Mouse (Mus musculus): ENCODE results near the gene Fgf11. TPM values are rescaled to one million over a fixed set of nuclear protein-coding genes. Genes with fewer than 3 reads are reported as not detected.

The Fgf11 gene
- polyA plus RNA-seq, 1 experiment from 2014 or later: 5.5 TPM

GRCm38 (mm10) chr11:69835966-69836335 lies 34.3 kb upstream of the Fgf11 start:
- WGBS: 7% methylated on average over 4 of the region's 4 CpGs
- H3K4me3 ChIP-seq: peak overlapping the region; percentile 98
- peak overlapping the region; percentile 99 for H3K4me2 ChIP-seq
- H3K27me3 ChIP-seq: no peaks in the 10 kb centered on the region
- peaks cover 53% of the 10 kb centered on the region for H3K4me1 ChIP-seq (replicated peaks)
- no peak for ATAC-seq (ENCODE audit: low FRiP score)
- peaks cover 28% of the 10 kb centered on the region for H3K36me3 ChIP-seq
- no peaks in the 10 kb centered on the region for H3K9me3 ChIP-seq
- H3K9ac ChIP-seq: peak overlapping the region; percentile 99
- H3K27ac ChIP-seq: peak overlapping the region; percentile 99

DNA sequence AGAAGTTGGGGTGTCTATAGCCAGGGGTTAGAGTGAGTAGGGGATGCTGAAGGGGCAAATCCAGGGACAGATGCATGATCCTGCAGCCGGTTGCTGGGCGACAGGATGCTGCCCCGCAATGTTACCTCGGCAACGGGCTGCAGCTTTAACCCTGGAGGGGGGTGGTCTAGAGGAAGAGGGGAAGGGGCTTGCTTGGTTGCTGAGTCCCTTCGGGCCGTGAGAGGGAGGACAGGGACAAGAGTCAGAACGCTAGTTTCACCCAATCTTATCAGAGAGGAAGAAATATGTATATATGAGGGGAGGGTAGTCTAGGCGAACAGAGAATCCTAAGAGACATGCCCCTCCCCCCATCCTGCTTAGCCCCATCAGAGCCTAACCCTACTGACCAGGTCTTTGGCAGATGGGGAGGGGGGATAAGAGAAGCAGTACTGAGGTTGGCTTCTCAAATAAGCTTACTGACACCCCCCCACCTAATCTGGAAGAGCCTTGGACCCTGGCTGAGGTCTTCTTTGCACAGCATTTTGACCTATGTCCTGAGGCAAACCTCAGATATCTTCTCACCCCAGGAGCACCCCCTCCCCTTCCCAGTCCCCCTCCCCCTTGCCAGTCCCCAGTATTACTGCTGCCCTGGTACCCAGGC lies 33.8 kb upstream of the Fgf11 start:
- Histone ChIP-seq H3K27ac (peak overlapping the region; percentile 99), H3K9ac (peak overlapping the region; percentile 99), H3K9me3 (no peaks in the 10 kb centered on the region), H3K4me3 (peak overlapping the region; percentile 98), H3K36me3 (peaks cover 32% of the 10 kb centered on the region), H3K4me1 (replicated peaks) (peaks cover 53% of the 10 kb centered on the region), H3K4me2 (peak overlapping the region; percentile 99), H3K27me3 (no peaks in the 10 kb centered on the region)
- no peak for ATAC-seq (ENCODE audit: low FRiP score)
- 2% methylated on average over 9 of the region's 9 CpGs for WGBS

DNA sequence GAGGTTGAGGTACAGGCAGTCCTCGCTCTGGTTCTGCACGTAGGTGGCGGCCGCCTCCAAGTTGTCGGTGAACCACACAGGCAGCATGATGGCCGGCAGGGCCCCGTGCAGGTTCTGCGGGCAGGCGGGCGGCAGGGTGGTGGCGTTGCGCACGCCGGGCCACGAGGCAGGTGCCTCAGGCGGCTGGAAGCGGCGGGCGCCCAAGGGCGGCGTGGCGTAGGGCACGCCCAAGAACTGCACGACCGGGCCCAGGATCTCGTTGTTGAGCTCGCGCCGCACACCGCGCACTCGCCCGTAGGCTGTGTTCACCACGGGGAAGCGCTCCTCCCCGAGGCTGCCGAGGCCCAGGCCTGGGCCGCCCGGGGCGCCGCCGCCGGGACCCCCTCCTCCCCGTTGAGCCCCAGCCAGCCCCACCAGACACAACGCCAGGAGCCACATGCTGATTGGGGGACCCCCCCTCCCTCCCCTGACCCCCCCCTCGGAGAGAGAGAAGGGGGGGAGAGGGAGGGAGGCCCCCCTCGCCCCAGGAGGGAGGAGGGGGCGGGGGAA lies 32.4 kb upstream of the Fgf11 start:
- peak overlapping the region; percentile 99; the same call in 1 of the 2 replicates for H3K27ac ChIP-seq
- WGBS: 4% methylated on average over 43 of the region's 48 CpGs
- no peaks in the 10 kb centered on the region for H3K9me3 ChIP-seq
- no peak for ATAC-seq (ENCODE audit: low FRiP score)
- H3K27me3 ChIP-seq: no peaks in the 10 kb centered on the region
- H3K4me2 ChIP-seq: peak overlapping the region; percentile 99
- H3K36me3 ChIP-seq: peaks cover 37% of the 10 kb centered on the region
- peak overlapping the region; percentile 98 for H3K4me3 ChIP-seq
- H3K4me1 ChIP-seq (replicated peaks): peaks cover 52% of the 10 kb centered on the region
- peak overlapping the region; percentile 99 for H3K9ac ChIP-seq

- no peaks in the 10 kb centered on the region for H3K9me3 ChIP-seq
- no peak for ATAC-seq (ENCODE audit: low FRiP score)
- H3K27me3 ChIP-seq: no peaks in the 10 kb centered on the region
- peak overlapping the region; percentile 99 for H3K9ac ChIP-seq
- peak overlapping the region; percentile 99 for H3K4me2 ChIP-seq
- 52% methylated on average over 8 of the region's 8 CpGs for WGBS
- H3K4me1 ChIP-seq (replicated peaks): peaks cover 52% of the 10 kb centered on the region
- 0 out of 2 replicates have a peak overlapping the region, but pooled peaks have one; percentile 99 for H3K27ac ChIP-seq
- H3K4me3 ChIP-seq: peak overlapping the region; percentile 98
- H3K36me3 ChIP-seq: peaks cover 42% of the 10 kb centered on the region
These were observed 31.9 kb upstream of the Fgf11 start for GRCm38 (mm10) chr11:69833554-69833953.

- H3K27me3 ChIP-seq: no peaks in the 10 kb centered on the region
- no peaks in the 10 kb centered on the region for H3K9me3 ChIP-seq
- no peak overlapping the region for H3K4me2 ChIP-seq
- WGBS: 63% methylated on average over 5 of the region's 5 CpGs
- peak overlapping the region; percentile 43; the same call in 1 of the 2 replicates for H3K9ac ChIP-seq
- peaks cover 87% of the 10 kb centered on the region for H3K36me3 ChIP-seq
- H3K4me3 ChIP-seq: no peak overlapping the region
- H3K4me1 ChIP-seq (replicated peaks): peaks cover 28% of the 10 kb centered on the region
- no peak for ATAC-seq (ENCODE audit: low FRiP score)
- 0 out of 2 replicates have a peak overlapping the region, but pooled peaks have one; percentile 12 for H3K27ac ChIP-seq
These were observed 27.2 kb upstream of the Fgf11 start for GRCm38 (mm10) chr11:69828832-69829231.

DNA sequence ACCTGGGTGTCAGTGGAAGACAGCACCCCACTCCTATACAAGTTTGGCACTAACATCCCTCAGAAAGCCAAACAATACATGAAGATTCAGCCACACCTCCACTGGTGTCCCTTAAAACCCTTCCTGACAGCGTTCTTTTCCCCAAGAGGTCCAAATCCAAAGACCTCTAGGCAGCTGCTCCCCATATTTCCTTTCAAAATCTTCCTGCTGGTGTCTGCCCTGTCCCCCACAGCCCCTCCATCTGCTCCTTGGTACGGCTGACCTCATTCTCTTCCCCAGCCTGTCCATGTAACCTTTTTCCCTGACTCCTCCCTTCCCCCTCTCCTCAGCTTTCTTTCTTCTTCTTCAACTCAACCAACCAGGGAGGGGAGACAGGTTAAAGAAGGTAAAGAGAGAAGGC lies 21.8 kb upstream of the Fgf11 start:
- peaks cover 45% of the 10 kb centered on the region for H3K36me3 ChIP-seq
- no peak overlapping the region for H3K4me3 ChIP-seq
- no peaks in the 10 kb centered on the region for H3K27me3 ChIP-seq
- H3K4me1 ChIP-seq (replicated peaks): no peaks in the 10 kb centered on the region
- H3K4me2 ChIP-seq: no peak overlapping the region
- no peak overlapping the region for H3K27ac ChIP-seq
- 68% methylated on average over 2 of the region's 2 CpGs for WGBS
- no peak for ATAC-seq (ENCODE audit: low FRiP score)
- H3K9ac ChIP-seq: no peak overlapping the region
- no peaks in the 10 kb centered on the region for H3K9me3 ChIP-seq

- H3K27ac ChIP-seq: no peak within 1 kb of the TSS
- H3K36me3 ChIP-seq: peaks cover 31% of the 10 kb centered on the region
- no peaks in the 10 kb centered on the region for H3K9me3 ChIP-seq
- no peak within 1 kb of the TSS for H3K9ac ChIP-seq
- H3K27me3 ChIP-seq: no peaks in the 10 kb centered on the region
- no peaks in the 10 kb centered on the region for H3K4me1 ChIP-seq (replicated peaks)
- H3K4me3 ChIP-seq: no peak within 1 kb of the TSS
- no peak within 1 kb of the TSS for H3K4me2 ChIP-seq
- ATAC-seq (ENCODE audit: low FRiP score): no peak
- 93% methylated on average over 3 of the region's 3 CpGs for WGBS
These were observed 20.4 kb upstream of the Fgf11 start, which contains the start of gene Spem1 for GRCm38 (mm10) chr11:69822080-69822479. Gene Spem1, minus strand, starts transcription at chr11:69822180.

GRCm38 (mm10) chr11:69818871-69819270 lies 17.2 kb upstream of the Fgf11 start:
- no peak for ATAC-seq (ENCODE audit: low FRiP score)
- Histone ChIP-seq H3K4me1 (replicated peaks) (no peaks in the 10 kb centered on the region), H3K27me3 (no peaks in the 10 kb centered on the region), H3K27ac (no peak overlapping the region), H3K36me3 (no peaks in the 10 kb centered on the region; the same call in none of the 2 replicates), H3K4me2 (no peak overlapping the region), H3K9ac (no peak overlapping the region), H3K9me3 (no peaks in the 10 kb centered on the region), H3K4me3 (no peak overlapping the region)
- 95% methylated on average over 8 of the region's 8 CpGs for WGBS

- no peak within 1 kb of the TSS for H3K9ac ChIP-seq
- ATAC-seq (ENCODE audit: low FRiP score): no peak
- H3K27me3 ChIP-seq: 0 out of 2 replicates have a peak, but pooled peaks cover 3% of the 10 kb centered on the region
- no peak within 1 kb of the TSS for H3K4me3 ChIP-seq
- H3K27ac ChIP-seq: no peak within 1 kb of the TSS
- 88% methylated on average over 2 of the region's 2 CpGs for WGBS
- H3K4me1 ChIP-seq (replicated peaks): no peaks in the 10 kb centered on the region
- H3K9me3 ChIP-seq: no peaks in the 10 kb centered on the region
- no peaks in the 10 kb centered on the region; the same call in 1 of the 2 replicates for H3K36me3 ChIP-seq
- H3K4me2 ChIP-seq: no peak within 1 kb of the TSS
These were observed 16.7 kb upstream of the Fgf11 start, which contains the start of gene Spem2 for GRCm38 (mm10) chr11:69818365-69818764. Gene Spem2, minus strand, starts transcription at chr11:69818465.

DNA sequence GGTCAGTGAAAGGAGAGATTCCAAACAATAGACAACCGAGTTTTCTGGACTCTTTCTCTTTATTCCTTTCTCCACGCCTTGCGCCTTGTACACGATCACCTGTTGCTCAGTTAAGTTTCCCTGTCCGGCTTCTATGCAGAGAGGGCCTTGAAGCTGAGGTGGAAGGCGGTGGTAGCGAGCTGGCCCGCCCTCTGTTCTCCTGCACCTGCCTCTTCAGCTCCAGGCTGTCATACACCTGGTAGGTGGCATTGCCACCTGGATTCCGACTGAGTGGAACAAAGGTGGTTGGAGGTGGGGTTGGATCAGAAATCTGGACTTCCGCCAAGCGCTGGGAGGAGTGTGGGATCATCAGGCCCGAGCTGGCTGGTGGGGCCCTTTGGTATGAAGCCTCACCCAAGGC lies 14.9 kb upstream of the Fgf11 start:
- no peaks in the 10 kb centered on the region for H3K9me3 ChIP-seq
- 91% methylated on average over 12 of the region's 12 CpGs for WGBS
- no peak for ATAC-seq (ENCODE audit: low FRiP score)

DNA sequence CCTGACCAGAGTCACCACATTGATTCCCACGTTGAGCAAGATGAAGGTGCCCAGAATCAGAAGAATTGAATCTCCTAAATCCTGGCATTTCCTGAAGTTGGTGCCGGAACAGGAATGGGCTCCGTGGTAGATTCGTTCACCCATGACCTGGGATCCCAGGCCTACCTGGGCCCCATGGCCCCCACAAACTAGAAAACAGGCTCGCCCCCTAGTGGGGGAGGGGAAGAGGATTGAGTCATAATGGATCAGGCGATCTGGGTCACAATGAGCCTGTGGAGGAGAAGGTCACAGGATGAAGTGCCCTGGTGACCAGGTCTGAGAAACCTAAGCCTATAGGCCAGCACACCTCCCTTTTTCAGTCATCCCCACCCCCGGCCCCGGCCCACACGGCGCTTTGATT lies 13.5 kb upstream of the Fgf11 start, which contains the start of gene Gm39566:
Gene Gm39566, minus strand, starts transcription at position 144 of the 400 bp plus-strand sequence.
- WGBS: 70% methylated on average over 10 of the region's 10 CpGs
- no peak within 1 kb of the TSS for H3K4me3 ChIP-seq

More for the DNA sequence above, 14.9 kb upstream of the Fgf11 start:
- Histone ChIP-seq H3K4me2 (no peak overlapping the region), H3K4me3 (no peak overlapping the region), H3K9ac (no peak overlapping the region), H3K27ac (no peak overlapping the region), H3K36me3 (no peaks in the 10 kb centered on the region), H3K27me3 (0 out of 2 replicates have a peak, but pooled peaks cover 3% of the 10 kb centered on the region), H3K4me1 (replicated peaks) (no peaks in the 10 kb centered on the region)

GRCm38 (mm10) chr11:69810280-69810679 lies 8.6 kb upstream of the Fgf11 start:
- no peak overlapping the region for H3K9ac ChIP-seq
- no peak overlapping the region for H3K4me2 ChIP-seq
- H3K9me3 ChIP-seq: 0 out of 2 replicates have a peak, but pooled peaks cover 3% of the 10 kb centered on the region
- no peak overlapping the region for H3K27ac ChIP-seq
- ATAC-seq (ENCODE audit: low FRiP score): no peak
- no peaks in the 10 kb centered on the region for H3K36me3 ChIP-seq
- H3K27me3 ChIP-seq: peaks cover 31% of the 10 kb centered on the region
- no peak overlapping the region for H3K4me3 ChIP-seq
- H3K4me1 ChIP-seq (replicated peaks): peaks cover 3% of the 10 kb centered on the region; the same call in 1 of the 2 replicates

More for the DNA sequence above, 13.5 kb upstream of the Fgf11 start, which contains the start of gene Gm39566:
- Histone ChIP-seq H3K9ac (no peak within 1 kb of the TSS), H3K9me3 (no peaks in the 10 kb centered on the region), H3K4me1 (replicated peaks) (no peaks in the 10 kb centered on the region), H3K4me2 (no peak within 1 kb of the TSS), H3K27me3 (0 out of 2 replicates have a peak, but pooled peaks cover 3% of the 10 kb centered on the region), H3K27ac (no peak within 1 kb of the TSS), H3K36me3 (no peaks in the 10 kb centered on the region)
- ATAC-seq (ENCODE audit: low FRiP score): no peak

Measured in hindbrain, embryonic 13.5 days (tissue).